Mouse (Mus musculus) splenic B cell, adult 2 months (primary cell): ENCODE measurements around the gene Traf7.

ENCODE experiments used
- DNase-seq: peaks from one replicate; pipeline ENCODE4 v3.0.0-alpha.2; 2011; ENCODE audit warnings: low read depth, low spot score
- H3K27me3 ChIP-seq: 2 replicates; pipeline ENCODE4 v1.6.1; 2012; ENCODE audit warnings: mild to moderate bottlenecking, low read length, moderate library complexity, mixed read lengths; ENCODE audit not compliant: control insufficient read depth, poor library complexity, insufficient read depth, severe bottlenecking
- H3K36me3 ChIP-seq: 2 replicates; pipeline ENCODE4 v1.6.1; 2012; ENCODE audit warnings: mild to moderate bottlenecking, low read length, moderate library complexity, mixed read lengths; ENCODE audit not compliant: control insufficient read depth, poor library complexity, insufficient read depth, severe bottlenecking

The Traf7 gene

DNA sequence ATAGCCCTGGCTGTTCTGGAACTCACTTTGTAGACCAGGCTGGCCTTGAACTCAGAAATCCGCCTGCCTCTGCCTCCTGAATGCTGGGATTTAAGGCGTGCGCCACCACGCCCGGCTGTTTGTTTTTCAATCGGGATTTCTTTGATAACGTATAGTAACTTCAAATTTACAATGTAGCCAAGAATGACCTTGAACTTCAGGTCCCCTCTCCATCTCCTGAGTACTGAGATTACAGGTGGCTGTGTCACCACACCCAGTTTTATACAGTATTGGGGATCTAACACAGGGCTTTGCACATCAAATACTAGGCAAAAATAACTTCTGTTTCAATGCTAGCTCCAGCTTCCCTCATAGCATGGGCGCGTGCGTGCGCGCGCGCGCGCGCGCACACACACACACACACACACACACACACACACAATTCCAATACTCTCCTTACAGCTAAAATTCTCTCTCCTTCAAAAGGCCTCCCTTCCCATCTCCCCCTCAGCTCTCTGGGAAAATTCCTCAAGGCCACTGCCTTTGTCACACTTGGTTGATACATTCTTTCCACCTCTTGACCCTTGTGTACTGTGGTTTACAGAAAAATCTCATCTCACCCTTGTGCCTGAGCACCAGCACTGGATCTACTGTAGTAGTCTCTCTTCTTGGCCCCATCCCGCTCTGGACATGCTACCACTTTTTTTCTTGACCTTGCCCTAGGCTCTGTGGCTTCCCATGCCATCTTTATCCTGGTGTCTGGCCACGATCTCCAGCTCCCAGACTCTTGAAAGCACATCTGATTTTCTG lies 46.5 kb downstream of the Traf7 start:
- H3K27me3 ChIP-seq = no peaks in the 10 kb centered on the region; the same call in 1 of the 2 replicates
- DNase-seq = no peak
- peaks cover 3% of the 10 kb centered on the region; the same call in 1 of the 2 replicates for H3K36me3 ChIP-seq

GRCm38 (mm10) chr17:24480201-24480826 lies 47.4 kb downstream of the Traf7 start:
- no peak for DNase-seq
- peaks cover 8% of the 10 kb centered on the region for H3K36me3 ChIP-seq
- H3K27me3 ChIP-seq = no peaks in the 10 kb centered on the region; the same call in 1 of the 2 replicates

DNA sequence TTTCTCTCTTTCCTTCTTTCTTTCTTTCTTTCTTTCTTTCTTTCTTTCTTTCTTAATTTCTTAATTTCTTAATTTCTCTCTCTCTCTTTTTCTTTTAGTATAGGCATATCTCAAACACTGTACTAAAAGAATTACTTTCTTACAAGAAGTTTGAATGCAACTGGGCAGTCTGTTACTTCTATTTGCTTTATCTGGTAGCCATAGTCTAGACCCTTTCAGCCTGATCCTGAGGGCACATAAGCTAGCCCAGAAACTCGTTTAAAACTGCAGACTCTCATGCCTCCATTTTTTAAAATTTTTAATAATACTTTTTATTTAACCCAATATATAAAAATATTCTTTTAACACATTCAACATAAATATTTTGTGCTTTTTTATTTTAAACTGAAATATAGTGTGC lies 48.3 kb downstream of the Traf7 start:
- no peak for DNase-seq
- H3K27me3 ChIP-seq = no peaks in the 10 kb centered on the region; the same call in 1 of the 2 replicates

GRCm38 (mm10) chr17:24478663-24479380 lies 48.9 kb downstream of the Traf7 start, which contains the start of gene Mlst8:
Mlst8 (minus strand) TSS chr17:24479078.
- no peaks in the 10 kb centered on the region; the same call in 1 of the 2 replicates for H3K27me3 ChIP-seq
- peak; percentile 97 for DNase-seq
- peaks cover 8% of the 10 kb centered on the region for H3K36me3 ChIP-seq

More for the DNA sequence above, 48.3 kb downstream of the Traf7 start:
- peaks cover 8% of the 10 kb centered on the region for H3K36me3 ChIP-seq

- Histone ChIP-seq H3K36me3 (peaks cover 8% of the 10 kb centered on the region), H3K27me3 (no peaks in the 10 kb centered on the region; the same call in 1 of the 2 replicates)
- no peak for DNase-seq
These were observed 49.6 kb downstream of the Traf7 start for GRCm38 (mm10) chr17:24477985-24478600.

GRCm38 (mm10) chr17:24477053-24477984 lies 50.4 kb downstream of the Traf7 start:
- H3K27me3 ChIP-seq = no peaks in the 10 kb centered on the region; the same call in 1 of the 2 replicates
- no peak for DNase-seq
- peaks cover 8% of the 10 kb centered on the region for H3K36me3 ChIP-seq

DNA sequence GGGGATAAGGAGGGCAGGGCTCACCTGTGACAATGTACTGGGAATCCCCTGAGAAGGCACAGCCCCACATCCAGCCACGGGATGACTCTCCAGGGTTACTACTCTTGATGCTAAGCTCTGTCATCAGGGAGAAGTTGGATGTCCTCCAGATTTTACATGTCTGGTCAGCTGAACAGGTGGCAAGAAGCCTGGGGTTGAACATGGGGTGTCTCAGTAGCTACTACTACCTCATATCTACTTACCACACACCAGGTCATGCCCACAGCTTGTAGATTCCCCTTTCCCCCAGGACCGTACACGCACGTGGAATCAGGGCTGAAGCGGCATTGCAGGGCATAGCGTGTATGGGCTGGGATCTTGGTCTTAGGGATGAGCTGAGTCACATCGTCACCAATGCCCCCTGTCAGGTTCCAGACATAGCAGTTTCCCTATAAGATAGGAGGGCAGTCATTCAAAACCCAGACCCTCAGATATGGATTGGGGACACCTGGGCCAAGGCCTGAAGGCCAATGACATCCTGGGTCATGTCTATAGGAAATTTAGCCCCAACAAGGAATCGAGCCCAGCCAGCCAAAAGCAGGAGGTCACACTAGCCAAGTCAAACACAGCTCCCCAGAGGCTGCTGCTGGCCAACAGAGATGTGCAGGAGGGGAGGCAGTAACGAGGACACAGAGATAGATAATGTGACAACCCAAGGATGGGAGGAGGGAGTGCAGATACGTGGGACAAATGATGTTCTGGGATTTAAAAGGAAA lies 51.5 kb downstream of the Traf7 start:
- Histone ChIP-seq H3K27me3 (no peaks in the 10 kb centered on the region), H3K36me3 (peaks cover 8% of the 10 kb centered on the region)
- no peak for DNase-seq

GRCm38 (mm10) chr17:24475586-24475985 lies 52.2 kb downstream of the Traf7 start:
- H3K27me3 ChIP-seq = no peaks in the 10 kb centered on the region
- no peak for DNase-seq
- H3K36me3 ChIP-seq = peaks cover 8% of the 10 kb centered on the region

- no peak for DNase-seq
- H3K36me3 ChIP-seq = peaks cover 8% of the 10 kb centered on the region
- no peaks in the 10 kb centered on the region for H3K27me3 ChIP-seq
These were observed 53.2 kb downstream of the Traf7 start for GRCm38 (mm10) chr17:24474557-24474956.

DNA sequence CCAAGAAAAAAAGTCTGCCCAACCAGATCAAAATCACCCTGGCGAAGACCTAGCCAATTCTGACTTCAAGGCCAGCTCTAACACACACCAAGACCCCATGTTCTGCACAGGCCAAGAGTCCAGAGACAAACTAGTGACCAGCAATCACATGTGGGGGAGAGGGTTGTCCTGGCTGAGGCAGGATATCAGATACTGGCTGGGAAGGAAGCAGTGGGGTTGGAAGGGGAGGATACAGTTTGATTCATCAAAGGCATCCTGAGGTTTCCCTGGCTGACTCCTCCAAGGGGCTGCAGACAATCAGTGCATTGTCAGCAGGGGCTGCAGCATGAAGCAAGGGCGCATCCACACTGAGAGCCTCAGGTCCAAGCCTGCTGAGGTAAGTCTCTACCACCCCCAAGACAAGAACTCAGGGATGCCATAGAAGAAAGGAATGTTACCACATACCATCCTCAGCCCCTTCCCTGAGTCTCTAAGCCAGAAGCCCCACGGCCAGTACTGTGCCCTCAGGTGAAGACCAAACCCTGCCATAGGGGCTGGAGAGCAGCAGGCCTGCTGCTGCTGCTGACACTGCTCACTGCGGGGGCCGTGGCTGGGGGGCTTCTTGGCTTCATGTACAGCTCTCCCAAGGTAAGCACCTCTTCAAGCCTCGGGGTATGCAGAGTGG lies 54.0 kb downstream of the Traf7 start, which contains the start of gene Bricd5:
Gene Bricd5 (plus strand): TSS at position 273 of the 664 bp plus-strand sequence.
- no peak for DNase-seq
- Histone ChIP-seq H3K27me3 (no peaks in the 10 kb centered on the region), H3K36me3 (peaks cover 8% of the 10 kb centered on the region)

- DNase-seq = no peak
- Histone ChIP-seq H3K27me3 (no peaks in the 10 kb centered on the region), H3K36me3 (peaks cover 8% of the 10 kb centered on the region)
These were observed 55.2 kb downstream of the Traf7 start for GRCm38 (mm10) chr17:24472512-24472911.

DNA sequence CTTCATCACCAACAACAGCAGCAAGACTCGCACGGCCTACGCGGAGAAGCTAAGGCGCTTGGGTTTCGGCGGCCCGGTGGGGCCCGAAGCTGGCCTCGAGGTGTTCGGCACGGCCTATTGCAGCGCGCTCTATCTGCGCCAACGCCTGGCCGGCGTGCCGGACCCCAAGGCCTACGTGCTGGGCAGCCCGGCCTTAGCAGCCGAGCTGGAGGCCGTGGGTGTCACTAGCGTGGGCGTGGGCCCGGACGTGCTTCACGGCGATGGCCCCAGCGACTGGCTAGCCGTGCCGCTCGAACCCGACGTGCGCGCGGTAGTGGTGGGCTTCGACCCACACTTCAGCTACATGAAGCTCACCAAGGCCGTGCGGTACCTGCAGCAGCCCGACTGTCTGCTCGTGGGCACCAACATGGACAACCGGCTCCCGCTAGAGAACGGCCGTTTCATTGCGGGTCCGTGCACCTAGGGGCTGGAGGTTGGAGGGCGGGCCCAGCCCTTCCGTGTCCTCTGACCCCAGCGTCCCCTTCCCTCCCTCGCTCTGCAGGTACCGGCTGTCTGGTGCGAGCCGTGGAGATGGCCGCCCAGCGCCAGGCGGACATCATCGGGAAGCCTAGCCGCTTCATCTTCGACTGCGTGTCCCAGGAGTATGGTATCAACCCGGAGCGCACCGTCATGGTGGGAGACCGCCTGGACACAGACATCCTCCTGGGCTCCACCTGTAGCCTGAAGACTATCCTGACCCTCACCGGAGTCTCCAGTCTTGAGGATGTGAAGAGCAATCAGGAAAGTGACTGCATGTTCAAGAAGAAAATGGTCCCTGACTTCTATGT lies 56.8 kb downstream of the Traf7 start:
- no peak for DNase-seq
- Histone ChIP-seq H3K27me3 (no peaks in the 10 kb centered on the region), H3K36me3 (peaks cover 5% of the 10 kb centered on the region; the same call in 1 of the 2 replicates)
